In the genomic region with DNA sequence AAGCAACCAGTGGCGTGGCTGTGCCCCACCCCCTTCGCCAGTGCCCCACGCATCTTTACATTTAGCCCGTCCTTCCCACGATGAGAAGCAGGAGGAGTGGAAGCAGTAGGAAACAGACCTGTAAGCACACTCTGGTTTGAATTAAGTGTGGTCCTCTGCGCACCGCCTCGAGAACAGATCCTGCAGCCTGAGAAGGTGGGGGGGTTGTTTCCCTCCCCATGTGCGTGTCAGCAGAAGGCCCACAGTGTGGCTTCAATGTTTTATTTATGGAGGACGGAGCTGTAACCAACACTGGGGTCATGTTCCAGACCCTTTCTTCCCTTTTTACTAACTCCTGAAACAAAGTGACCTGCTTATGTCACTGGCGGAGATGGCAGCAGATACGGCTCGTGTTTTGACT, we compare ENCODE assay signal across 15 mouse cellular contexts.
DNase-seq lines count a peak whose midpoint lies in the region; ATAC-seq lines count a peak whose summit lies in the region.
"Had no signal": no experiment of that assay in that cellular context is flagged by ENCODE, and none has a peak within 500 bp of the region (broad histone marks: within the 10 kb centered on the region; RNA-seq: fewer than 3 reads in every experiment).

No protein-coding gene starts in this region.

- no peaks in the 10 kb centered on the region for H3K36me3 ChIP-seq in forebrain, embryonic 13.5 days (ENCODE audit: poor library complexity, severe bottlenecking)
- H3K36me3 ChIP-seq in forebrain, embryonic 11.5 days (ENCODE audit: control insufficient read depth, insufficient read depth, low read length), result no peaks in the 10 kb centered on the region
- H3K36me3 ChIP-seq in midbrain, embryonic 14.5 days (ENCODE audit: control insufficient read depth, insufficient read depth, low read length), result no peaks in the 10 kb centered on the region
- no peaks in the 10 kb centered on the region for H3K36me3 ChIP-seq in midbrain, embryonic 13.5 days
- no peaks in the 10 kb centered on the region for H3K36me3 ChIP-seq in hindbrain, embryonic 13.5 days
- H3K36me3 ChIP-seq in neural tube, embryonic 12.5 days, result no peaks in the 10 kb centered on the region
- no peaks in the 10 kb centered on the region for H3K36me3 ChIP-seq in liver, embryonic 11.5 days (ENCODE audit: control insufficient read depth, insufficient read depth, low read length)

- no peak overlapping the region for H3K4me3 ChIP-seq in forebrain, embryonic 13.5 days
- no peak overlapping the region for H3K4me3 ChIP-seq in forebrain, embryonic 11.5 days (ENCODE audit: low read depth, low read length)
- H3K4me3 ChIP-seq in midbrain, embryonic 14.5 days (replicated peaks; ENCODE audit: low read depth, low read length), result no peak overlapping the region
- no peak overlapping the region for H3K4me3 ChIP-seq in midbrain, embryonic 13.5 days (replicated peaks)
- H3K4me3 ChIP-seq in hindbrain, embryonic 13.5 days, result no peak overlapping the region
- H3K4me3 ChIP-seq in neural tube, embryonic 12.5 days, result no peak overlapping the region
- no peak overlapping the region for H3K4me3 ChIP-seq in liver, embryonic 11.5 days (ENCODE audit: low read depth, low read length)
- H3K4me3 ChIP-seq: layer of hippocampus, adult 2 months had no signal

- H3K9ac ChIP-seq in forebrain, embryonic 13.5 days, result no peak overlapping the region
- H3K9ac ChIP-seq in forebrain, embryonic 11.5 days (ENCODE audit: low read length), result no peak overlapping the region
- no peak overlapping the region for H3K9ac ChIP-seq in midbrain, embryonic 14.5 days (replicated peaks; ENCODE audit: low read length)
- no peak overlapping the region for H3K9ac ChIP-seq in midbrain, embryonic 13.5 days (replicated peaks)
- H3K9ac ChIP-seq in hindbrain, embryonic 13.5 days, result peak overlapping the region; percentile 43; the same call in 1 of the 2 replicates
- H3K9ac ChIP-seq in neural tube, embryonic 12.5 days, result no peak overlapping the region
- H3K9ac ChIP-seq in liver, embryonic 11.5 days (ENCODE audit: low read depth, low read length), result no peak overlapping the region
- H3K9ac ChIP-seq: liver, embryonic 14.5 days had no signal

- no peak for DNase-seq in forebrain, embryonic 11.5 days (ENCODE audit: low spot score)
- no peak for DNase-seq in midbrain, embryonic 14.5 days
- DNase-seq in liver, embryonic 11.5 days (ENCODE audit: low spot score), result no peak
- no peak for DNase-seq in frontal cortex, adult 2 months (ENCODE audit: extremely low spot score in 1 of 2, low spot score in 1 of 2)
- DNase-seq: cerebellum, adult 18-20 months; heart, postnatal 4 days; kidney, adult 18-20 months; lung, postnatal 10 days; thymus, adult 18-20 months had no signal

- no peaks in the 10 kb centered on the region for H3K27me3 ChIP-seq in forebrain, embryonic 13.5 days
- no peaks in the 10 kb centered on the region for H3K27me3 ChIP-seq in forebrain, embryonic 11.5 days (ENCODE audit: control insufficient read depth, insufficient read depth, low read length)
- H3K27me3 ChIP-seq in midbrain, embryonic 14.5 days (ENCODE audit: control insufficient read depth, insufficient read depth, low read length), result no peaks in the 10 kb centered on the region
- no peaks in the 10 kb centered on the region for H3K27me3 ChIP-seq in midbrain, embryonic 13.5 days
- H3K27me3 ChIP-seq in hindbrain, embryonic 13.5 days, result no peaks in the 10 kb centered on the region
- no peaks in the 10 kb centered on the region for H3K27me3 ChIP-seq in neural tube, embryonic 12.5 days (replicated peaks)
- no peaks in the 10 kb centered on the region for H3K27me3 ChIP-seq in liver, embryonic 11.5 days (replicated peaks; ENCODE audit: control insufficient read depth, insufficient read depth, low read length)

- no peak overlapping the region for H3K4me2 ChIP-seq in forebrain, embryonic 13.5 days
- no peak overlapping the region for H3K4me2 ChIP-seq in forebrain, embryonic 11.5 days (ENCODE audit: low read depth, low read length, severe bottlenecking)
- no peak overlapping the region for H3K4me2 ChIP-seq in midbrain, embryonic 14.5 days (ENCODE audit: low read length)
- no peak overlapping the region for H3K4me2 ChIP-seq in midbrain, embryonic 13.5 days (replicated peaks)
- H3K4me2 ChIP-seq in hindbrain, embryonic 13.5 days, result 0 out of 2 replicates have a peak overlapping the region, but pooled peaks have one; percentile 1
- H3K4me2 ChIP-seq in neural tube, embryonic 12.5 days (replicated peaks), result peak overlapping the region; percentile 14
- H3K4me2 ChIP-seq in liver, embryonic 11.5 days, result no peak overlapping the region

- H3K27ac ChIP-seq in forebrain, embryonic 13.5 days, result peak overlapping the region; percentile 10; the same call in 1 of the 2 replicates
- H3K27ac ChIP-seq in forebrain, embryonic 11.5 days (ENCODE audit: low read depth, low read length), result no peak overlapping the region
- peak overlapping the region; percentile 0; the same call in 1 of the 2 replicates for H3K27ac ChIP-seq in midbrain, embryonic 14.5 days (replicated peaks; ENCODE audit: low read depth, low read length)
- H3K27ac ChIP-seq in midbrain, embryonic 13.5 days, result no peak overlapping the region; the same call in 1 of the 2 replicates
- H3K27ac ChIP-seq in hindbrain, embryonic 13.5 days, result peak overlapping the region; percentile 56; the same call in 1 of the 2 replicates
- H3K27ac ChIP-seq in neural tube, embryonic 12.5 days, result no peak overlapping the region
- no peak overlapping the region for H3K27ac ChIP-seq in liver, embryonic 11.5 days (ENCODE audit: low read depth, low read length)
- H3K27ac ChIP-seq: layer of hippocampus, adult 2 months; liver, embryonic 14.5 days had no signal

- peaks cover 55% of the 10 kb centered on the region for H3K4me1 ChIP-seq in forebrain, embryonic 13.5 days
- peaks cover 16% of the 10 kb centered on the region for H3K4me1 ChIP-seq in forebrain, embryonic 11.5 days (replicated peaks; ENCODE audit: control insufficient read depth, insufficient read depth, low read length)
- H3K4me1 ChIP-seq in midbrain, embryonic 14.5 days (ENCODE audit: control insufficient read depth, insufficient read depth, low read length), result peaks cover 54% of the 10 kb centered on the region
- peaks cover 56% of the 10 kb centered on the region for H3K4me1 ChIP-seq in midbrain, embryonic 13.5 days (replicated peaks)
- peaks cover 59% of the 10 kb centered on the region for H3K4me1 ChIP-seq in hindbrain, embryonic 13.5 days (replicated peaks)
- peaks cover 53% of the 10 kb centered on the region for H3K4me1 ChIP-seq in neural tube, embryonic 12.5 days
- H3K4me1 ChIP-seq in liver, embryonic 11.5 days (replicated peaks; ENCODE audit: control insufficient read depth, insufficient read depth, low read length), result peaks cover 23% of the 10 kb centered on the region

- ATAC-seq in forebrain, embryonic 13.5 days, result peak; percentile 15; the same call in 1 of the 2 replicates
- ATAC-seq in forebrain, embryonic 11.5 days (replicated peaks; ENCODE audit: low FRiP score), result no peak
- ATAC-seq in midbrain, embryonic 14.5 days (ENCODE audit: low FRiP score, low TSS enrichment), result no peak
- no peak for ATAC-seq in midbrain, embryonic 13.5 days
- ATAC-seq in hindbrain, embryonic 13.5 days (ENCODE audit: low FRiP score), result no peak
- peak; percentile 11; the same call in 1 of the 2 replicates for ATAC-seq in neural tube, embryonic 12.5 days (ENCODE audit: low FRiP score, low read depth)
- ATAC-seq in liver, embryonic 11.5 days (replicated peaks; ENCODE audit: low FRiP score), result no peak

- H3K9me3 ChIP-seq in forebrain, embryonic 13.5 days (replicated peaks), result no peaks in the 10 kb centered on the region
- no peaks in the 10 kb centered on the region for H3K9me3 ChIP-seq in forebrain, embryonic 11.5 days (ENCODE audit: control insufficient read depth, low read length)
- H3K9me3 ChIP-seq in midbrain, embryonic 14.5 days (ENCODE audit: control insufficient read depth, low read length), result no peaks in the 10 kb centered on the region
- H3K9me3 ChIP-seq in midbrain, embryonic 13.5 days, result no peaks in the 10 kb centered on the region
- no peaks in the 10 kb centered on the region for H3K9me3 ChIP-seq in hindbrain, embryonic 13.5 days
- H3K9me3 ChIP-seq in neural tube, embryonic 12.5 days, result no peaks in the 10 kb centered on the region
- no peaks in the 10 kb centered on the region for H3K9me3 ChIP-seq in liver, embryonic 11.5 days (ENCODE audit: control insufficient read depth, low read length)

- WGBS in forebrain, embryonic 13.5 days, result 35% methylated on average over 13 of the region's 13 CpGs
- 45% methylated on average over 13 of the region's 13 CpGs for WGBS in forebrain, embryonic 11.5 days
- WGBS in midbrain, embryonic 14.5 days, result 26% methylated on average over 13 of the region's 13 CpGs
- WGBS in midbrain, embryonic 13.5 days, result 32% methylated on average over 13 of the region's 13 CpGs
- WGBS in hindbrain, embryonic 13.5 days, result 22% methylated on average over 13 of the region's 13 CpGs
- 16% methylated on average over 13 of the region's 13 CpGs for WGBS in neural tube, embryonic 12.5 days
- 59% methylated on average over 13 of the region's 13 CpGs for WGBS in liver, embryonic 11.5 days

Comparison
In these comparisons a context has a peak if more than half of its experiments do, and no peak if none do; other contexts are left out.
1. ATAC-seq: peak in forebrain, embryonic 13.5 days (single experiment) and neural tube, embryonic 12.5 days (single experiment); none in forebrain, embryonic 11.5 days (single experiment), midbrain, embryonic 14.5 days (single experiment), midbrain, embryonic 13.5 days (single experiment), hindbrain, embryonic 13.5 days (single experiment) and liver, embryonic 11.5 days (single experiment).
2. H3K27ac ChIP-seq: peak in forebrain, embryonic 13.5 days (single experiment), midbrain, embryonic 14.5 days (single experiment) and hindbrain, embryonic 13.5 days (single experiment); none in forebrain, embryonic 11.5 days (single experiment), midbrain, embryonic 13.5 days (single experiment), neural tube, embryonic 12.5 days (single experiment) and liver, embryonic 11.5 days (single experiment).
3. H3K4me2 ChIP-seq: peak in hindbrain, embryonic 13.5 days (single experiment) and neural tube, embryonic 12.5 days (single experiment); none in forebrain, embryonic 13.5 days (single experiment), forebrain, embryonic 11.5 days (single experiment), midbrain, embryonic 14.5 days (single experiment), midbrain, embryonic 13.5 days (single experiment) and liver, embryonic 11.5 days (single experiment).